ENCODE assay signal across 9 mouse cellular contexts in the genomic region with DNA sequence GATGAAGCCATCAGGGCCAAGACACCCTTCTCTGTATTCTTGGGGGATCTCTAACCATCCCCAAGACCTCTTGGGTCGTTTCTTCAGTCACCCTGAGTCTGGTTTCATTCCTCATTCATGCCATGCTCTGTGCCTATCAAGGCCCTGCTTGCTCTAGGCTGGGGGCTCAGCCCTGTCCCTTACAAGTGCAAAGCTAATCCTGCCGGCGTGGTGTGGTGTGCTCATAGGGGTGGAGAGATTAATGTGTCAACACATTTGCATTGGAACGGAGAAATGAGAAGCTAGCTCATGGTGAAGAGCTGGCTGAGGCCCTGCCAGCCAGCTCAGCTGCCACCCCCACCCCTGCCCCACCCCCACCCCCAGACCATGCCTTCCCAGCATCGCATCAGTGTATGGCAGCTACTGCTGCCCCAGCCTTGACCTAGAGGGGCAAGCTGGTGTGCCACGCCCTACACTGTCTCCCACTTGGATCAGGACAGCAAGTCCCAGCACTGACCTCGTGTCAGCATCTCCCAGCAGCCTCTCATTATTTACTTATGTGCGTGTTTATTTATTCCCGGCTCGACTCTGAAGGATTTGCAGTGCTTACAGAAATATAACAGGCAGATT. TPM values are rescaled to one million over a fixed set of nuclear protein-coding genes. Genes with fewer than 3 reads are reported as not detected.
DNase-seq lines count a peak whose midpoint lies in the region; ATAC-seq and TF ChIP-seq lines count a peak whose summit lies in the region.
"Had no signal": no experiment of that assay in that cellular context is flagged by ENCODE, and none has a peak within 500 bp of the region (broad histone marks: within the 10 kb centered on the region; RNA-seq: fewer than 3 reads in every experiment).

No protein-coding gene starts in this region.

- ATAC-seq in liver, embryonic 11.5 days (replicated peaks; ENCODE audit: low FRiP score): no peak
- ATAC-seq in forebrain, embryonic 14.5 days: peak; percentile 48
- peak; percentile 32; the same call in 1 of the 2 replicates for ATAC-seq in hindbrain, embryonic 14.5 days (ENCODE audit: low FRiP score)

- no peak overlapping the region for H3K9ac ChIP-seq in liver, adult 2 months (ENCODE audit: low read depth, low read length)
- no peak overlapping the region for H3K9ac ChIP-seq in liver, embryonic 11.5 days (ENCODE audit: low read depth, low read length)
- 0 out of 2 replicates have a peak overlapping the region, but pooled peaks have one; percentile 13 for H3K9ac ChIP-seq in forebrain, embryonic 14.5 days (ENCODE audit: low read length)
- no peak overlapping the region for H3K9ac ChIP-seq in hindbrain, embryonic 14.5 days
- H3K9ac ChIP-seq: liver, embryonic 15.5 days had no signal

- no peak for TF ChIP-seq POLR2A in liver, adult 2 months (IDR thresholded peaks at IDR 0.05; ENCODE audit: extremely low read depth, insufficient read depth, low read length)
- no peak for TF ChIP-seq POLR2A in myocyte (IDR thresholded peaks at IDR 0.05; ENCODE audit: insufficient read length, low read depth)

- no peak overlapping the region for H3K4me3 ChIP-seq in liver, adult 2 months (ENCODE audit: insufficient read depth, low read depth, low read length)
- H3K4me3 ChIP-seq in liver, embryonic 11.5 days (ENCODE audit: low read depth, low read length): no peak overlapping the region
- no peak overlapping the region for H3K4me3 ChIP-seq in forebrain, embryonic 14.5 days (ENCODE audit: low read depth, low read length)
- no peak overlapping the region for H3K4me3 ChIP-seq in hindbrain, embryonic 14.5 days (replicated peaks; ENCODE audit: low read length)
- H3K4me3 ChIP-seq in myocyte: no peak overlapping the region
- H3K4me3 ChIP-seq: liver, embryonic 15.5 days had no signal

- H3K27ac ChIP-seq in liver, adult 2 months (replicated peaks; ENCODE audit: insufficient read depth, low read depth, low read length): no peak overlapping the region; the same call in 1 of the 2 replicates
- H3K27ac ChIP-seq in liver, embryonic 11.5 days (ENCODE audit: low read depth, low read length): no peak overlapping the region
- H3K27ac ChIP-seq in forebrain, embryonic 14.5 days (ENCODE audit: low read depth, low read length): peak overlapping the region; percentile 79
- H3K27ac ChIP-seq in hindbrain, embryonic 14.5 days: no peak overlapping the region
- H3K27ac ChIP-seq: liver, embryonic 15.5 days had no signal

- WGBS in liver, adult 2 months: 19% methylated on average over 10 of the region's 10 CpGs
- 44% methylated on average over 10 of the region's 10 CpGs for WGBS in liver, embryonic 11.5 days
- 40% methylated on average over 10 of the region's 10 CpGs for WGBS in forebrain, embryonic 14.5 days
- WGBS in hindbrain, embryonic 14.5 days: 37% methylated on average over 10 of the region's 10 CpGs

- H3K27me3 ChIP-seq in liver, adult 2 months (ENCODE audit: control insufficient read depth, insufficient read depth, low read length): no peaks in the 10 kb centered on the region
- H3K27me3 ChIP-seq in liver, embryonic 11.5 days (replicated peaks; ENCODE audit: control insufficient read depth, insufficient read depth, low read length): peaks cover 8% of the 10 kb centered on the region; the same call in 1 of the 2 replicates
- H3K27me3 ChIP-seq in forebrain, embryonic 14.5 days (replicated peaks; ENCODE audit: control insufficient read depth, insufficient read depth, low read length): no peaks in the 10 kb centered on the region
- no peaks in the 10 kb centered on the region for H3K27me3 ChIP-seq in hindbrain, embryonic 14.5 days (ENCODE audit: control insufficient read depth, insufficient read depth, low read length)
- no peaks in the 10 kb centered on the region for H3K27me3 ChIP-seq in myocyte (ENCODE audit: control insufficient read depth, insufficient read depth, insufficient read length)

- no peaks in the 10 kb centered on the region for H3K36me3 ChIP-seq in liver, adult 2 months (ENCODE audit: control insufficient read depth, insufficient read depth, low read length)
- H3K36me3 ChIP-seq in liver, embryonic 11.5 days (ENCODE audit: control insufficient read depth, insufficient read depth, low read length): no peaks in the 10 kb centered on the region
- H3K36me3 ChIP-seq in forebrain, embryonic 14.5 days (ENCODE audit: control insufficient read depth, insufficient read depth, low read length): no peaks in the 10 kb centered on the region
- H3K36me3 ChIP-seq in hindbrain, embryonic 14.5 days (replicated peaks; ENCODE audit: control insufficient read depth, insufficient read depth): no peaks in the 10 kb centered on the region
- H3K36me3 ChIP-seq in myocyte (ENCODE audit: control insufficient read depth, insufficient read depth): no peaks in the 10 kb centered on the region
- H3K36me3 ChIP-seq: liver, embryonic 15.5 days had no signal

- no peak overlapping the region for H3K4me2 ChIP-seq in liver, embryonic 11.5 days
- no peak overlapping the region for H3K4me2 ChIP-seq in forebrain, embryonic 14.5 days (ENCODE audit: low read length)
- H3K4me2 ChIP-seq in hindbrain, embryonic 14.5 days (replicated peaks): no peak overlapping the region
- no peak overlapping the region for H3K4me2 ChIP-seq in myocyte (ENCODE audit: low read depth)
- H3K4me2 ChIP-seq: liver, embryonic 15.5 days had no signal

- peak; percentile 65 for DNase-seq in liver, adult 2 months (ENCODE audit: extremely low read depth, low read depth, low spot score)
- no peak for DNase-seq in liver, embryonic 11.5 days (ENCODE audit: low spot score)
- DNase-seq in forebrain, embryonic 14.5 days (ENCODE audit: low spot score): no peak
- no peak for DNase-seq in hindbrain, embryonic 14.5 days (ENCODE audit: low spot score)
- no peak for DNase-seq in kidney, adult 8-10 months
- no peak for DNase-seq in adipocyte (ENCODE audit: low spot score)

- H3K79me2 ChIP-seq in liver, adult 2 months (ENCODE audit: control insufficient read depth, insufficient read depth, low read length): no peaks in the 10 kb centered on the region
- H3K79me2 ChIP-seq in myocyte (ENCODE audit: control insufficient read depth, insufficient read depth): no peaks in the 10 kb centered on the region

- H3K4me1 ChIP-seq in liver, adult 2 months (ENCODE audit: control insufficient read depth, insufficient read depth, low read length): peaks cover 25% of the 10 kb centered on the region
- H3K4me1 ChIP-seq in liver, embryonic 11.5 days (replicated peaks; ENCODE audit: control insufficient read depth, insufficient read depth, low read length): peaks cover 28% of the 10 kb centered on the region
- H3K4me1 ChIP-seq in forebrain, embryonic 14.5 days (ENCODE audit: control insufficient read depth, insufficient read depth, low read length): peaks cover 12% of the 10 kb centered on the region
- H3K4me1 ChIP-seq in hindbrain, embryonic 14.5 days (replicated peaks; ENCODE audit: control insufficient read depth, insufficient read depth, low read length): peaks cover 14% of the 10 kb centered on the region

- no peaks in the 10 kb centered on the region for H3K9me3 ChIP-seq in liver, embryonic 11.5 days (ENCODE audit: control insufficient read depth, low read length)
- no peaks in the 10 kb centered on the region for H3K9me3 ChIP-seq in forebrain, embryonic 14.5 days (replicated peaks; ENCODE audit: control insufficient read depth, low read length)
- H3K9me3 ChIP-seq in hindbrain, embryonic 14.5 days (ENCODE audit: control insufficient read depth, low read length): no peaks in the 10 kb centered on the region
- H3K9me3 ChIP-seq: liver, embryonic 15.5 days had no signal

- H3ac ChIP-seq in myocyte (ENCODE audit: control insufficient read depth, insufficient read length): no peak overlapping the region

- TF ChIP-seq CTCF in liver, adult 2 months (IDR thresholded peaks at IDR 0.05; ENCODE audit: low read depth, low read length): no peak

TF ChIP-seq in myocyte, 11 proteins besides CTCF, POLR2A, EP300 and RAD21:
- TF ChIP-seq MYOD1 (IDR thresholded peaks at IDR 0.05; ENCODE audit: control insufficient read depth in 1 of 3, insufficient read length in 2 of 3, low read depth in 2 of 3) (peak in 2 of 3 experiments; percentile 4 to 23), TCF3 (IDR thresholded peaks at IDR 0.05; ENCODE audit: insufficient read length, low read depth) (no peak), REST (IDR thresholded peaks at IDR 0.05; ENCODE audit: insufficient read depth, insufficient read length) (no peak), MYOG (IDR thresholded peaks at IDR 0.05; ENCODE audit: control insufficient read depth in 1 of 3, insufficient read depth in 1 of 3, insufficient read length in 2 of 3, low read depth in 2 of 3) (peak in 2 of 3 experiments; percentile 8 to 31), TCF12 (IDR thresholded peaks at IDR 0.05; ENCODE audit: insufficient read depth, poor library complexity, severe bottlenecking) (no peak)

RNA-seq across cellular contexts. Expression of gene Flrt1, which starts 17.3 kb away (rescaled TPM):
- total RNA-seq in liver, adult 2 months (2014; rRNA removed): 0.09 and 0.40 TPM in 2 replicates
- polyA plus RNA-seq in liver, adult 2 months (2012; rRNA removed): 0.27 and 0.31 TPM in 2 replicates
- polyA plus RNA-seq in liver, embryonic 11.5 days (2014; fragmentation: Nextera tagmentation; extraction: Ambion mirVana): 0.60 and 0.64 TPM in 2 replicates
- polyA plus RNA-seq in forebrain, embryonic 14.5 days (2014; fragmentation: Nextera tagmentation; extraction: Ambion mirVana): 9.5 and 12.2 TPM in 2 replicates
- 8.7 and 9.5 TPM in 2 replicates for polyA plus RNA-seq in hindbrain, embryonic 14.5 days (2014; fragmentation: Nextera tagmentation; extraction: Ambion mirVana)
- 1.2 TPM for polyA plus RNA-seq in myocyte (2012; fragmentation: generic; extraction: Trizol)
- total RNA-seq: MEL had no signal
